Mouse (Mus musculus) right cerebral cortex, adult 18-20 months (tissue): ENCODE measurements around the gene Lrrc8d.
A peak's percentile ranks its signal among the peaks of the same experiment; 100 is the strongest.

Experiments used
- DNase-seq: peaks from one replicate; pipeline ENCODE4 v3.0.0; 2022; ENCODE audit warnings: mixed read lengths

Lrrc8d gene

GRCm38 (mm10) chr5:105718138-105718670 lies 18.4 kb downstream of the Lrrc8d start:
- no peak for DNase-seq

GRCm38 (mm10) chr5:105721267-105721666 lies 21.5 kb downstream of the Lrrc8d start:
- DNase-seq: no peak

- DNase-seq: no peak
Measured at GRCm38 (mm10) chr5:105722807-105723206, 23.0 kb downstream of the Lrrc8d start.

GRCm38 (mm10) chr5:105730193-105730831 lies 30.5 kb downstream of the Lrrc8d start:
- no peak for DNase-seq

- DNase-seq: no peak
Measured at GRCm38 (mm10) chr5:105731173-105731626, 31.4 kb downstream of the Lrrc8d start.

GRCm38 (mm10) chr5:105731627-105732432 lies 32.1 kb downstream of the Lrrc8d start:
- peak; percentile 44 for DNase-seq

GRCm38 (mm10) chr5:105732433-105732891 lies 32.7 kb downstream of the Lrrc8d start:
- no peak for DNase-seq

- DNase-seq: no peak
Measured at GRCm38 (mm10) chr5:105733226-105733625, 33.5 kb downstream of the Lrrc8d start.

GRCm38 (mm10) chr5:105736365-105736764 lies 36.6 kb downstream of the Lrrc8d start:
- no peak for DNase-seq

GRCm38 (mm10) chr5:105737145-105737544 lies 37.4 kb downstream of the Lrrc8d start:
- no peak for DNase-seq

- DNase-seq: no peak
Measured at GRCm38 (mm10) chr5:105740437-105740836, 40.7 kb downstream of the Lrrc8d start.

- DNase-seq: no peak
Measured at GRCm38 (mm10) chr5:105742641-105743040, 42.9 kb downstream of the Lrrc8d start.

- DNase-seq: no peak
Measured at GRCm38 (mm10) chr5:105745324-105745723, 45.6 kb downstream of the Lrrc8d start.

GRCm38 (mm10) chr5:105745927-105746454 lies 46.2 kb downstream of the Lrrc8d start:
- DNase-seq: no peak

GRCm38 (mm10) chr5:105754803-105755202 lies 55.0 kb downstream of the Lrrc8d start:
- DNase-seq: no peak

- DNase-seq: no peak
Measured at GRCm38 (mm10) chr5:105755491-105755890, 55.7 kb downstream of the Lrrc8d start.

- no peak for DNase-seq
Measured at GRCm38 (mm10) chr5:105757978-105758377, 58.2 kb downstream of the Lrrc8d start.

- no peak for DNase-seq
Measured at GRCm38 (mm10) chr5:105758866-105759265, 59.1 kb downstream of the Lrrc8d start.

GRCm38 (mm10) chr5:105761848-105762482 lies 62.2 kb downstream of the Lrrc8d start:
- no peak for DNase-seq

GRCm38 (mm10) chr5:105764369-105764768 lies 64.6 kb downstream of the Lrrc8d start:
- peak; percentile 29 for DNase-seq

- no peak for DNase-seq
Measured at GRCm38 (mm10) chr5:105765386-105765785, 65.6 kb downstream of the Lrrc8d start.

- DNase-seq: no peak
Measured at GRCm38 (mm10) chr5:105776368-105776767, 76.6 kb downstream of the Lrrc8d start.
